Mouse (Mus musculus): ENCODE measurements around the gene Iqschfp. TPM values are rescaled to one million over a fixed set of nuclear protein-coding genes. Genes with fewer than 3 reads are reported as not detected.
A peak's percentile ranks its signal among the peaks of the same experiment; 100 is the strongest.

The Iqschfp gene
- polyA plus RNA-seq, 1 experiment from 2014 or later = 9.6 TPM

DNA sequence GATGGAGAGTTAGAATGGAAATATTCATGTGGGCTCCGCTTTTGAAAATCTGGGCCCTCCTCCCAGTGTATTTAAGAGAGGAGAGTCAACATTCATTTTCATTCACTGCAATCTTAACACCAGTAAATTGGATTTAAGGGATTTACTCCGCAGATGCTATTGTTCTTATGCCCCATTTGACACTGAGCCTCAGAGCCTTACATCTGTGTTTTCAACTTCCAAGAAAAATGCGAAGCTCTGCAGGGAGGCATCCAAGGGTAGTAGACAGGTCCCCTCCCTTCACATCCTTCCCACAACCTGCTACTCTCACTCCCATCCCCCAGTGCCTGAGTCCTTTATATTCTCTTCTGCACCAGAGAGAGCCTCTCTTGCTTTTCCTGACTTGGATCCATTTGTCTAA lies 68.1 kb downstream of the Iqschfp start:
- Histone ChIP-seq H3K27ac (peak overlapping the region; percentile 78), H3K27me3 (0 out of 2 replicates have a peak, but pooled peaks cover 10% of the 10 kb centered on the region), H3K36me3 (no peaks in the 10 kb centered on the region), H3K9ac (replicated peaks) (no peak overlapping the region), H3K4me1 (replicated peaks) (peaks cover 33% of the 10 kb centered on the region), H3K4me3 (replicated peaks) (no peak overlapping the region), H3K4me2 (replicated peaks) (peak overlapping the region; percentile 19), H3K9me3 (no peaks in the 10 kb centered on the region)
- peak; percentile 93 for ATAC-seq
- 1% methylated on average over 3 of the region's 3 CpGs for WGBS

- no peak overlapping the region for H3K4me2 ChIP-seq (replicated peaks)
- 0 out of 2 replicates have a peak, but pooled peaks cover 10% of the 10 kb centered on the region for H3K27me3 ChIP-seq
- peaks cover 33% of the 10 kb centered on the region for H3K4me1 ChIP-seq (replicated peaks)
- 0 out of 2 replicates have a peak, but pooled peaks have one; percentile 24 for ATAC-seq
- H3K4me3 ChIP-seq (replicated peaks) = no peak overlapping the region
- H3K36me3 ChIP-seq = no peaks in the 10 kb centered on the region
- peak overlapping the region; percentile 78 for H3K27ac ChIP-seq
- H3K9me3 ChIP-seq = no peaks in the 10 kb centered on the region
- no peak overlapping the region for H3K9ac ChIP-seq (replicated peaks)
Measured at GRCm38 (mm10) chr3:67960727-67961126, 68.7 kb downstream of the Iqschfp start.

DNA sequence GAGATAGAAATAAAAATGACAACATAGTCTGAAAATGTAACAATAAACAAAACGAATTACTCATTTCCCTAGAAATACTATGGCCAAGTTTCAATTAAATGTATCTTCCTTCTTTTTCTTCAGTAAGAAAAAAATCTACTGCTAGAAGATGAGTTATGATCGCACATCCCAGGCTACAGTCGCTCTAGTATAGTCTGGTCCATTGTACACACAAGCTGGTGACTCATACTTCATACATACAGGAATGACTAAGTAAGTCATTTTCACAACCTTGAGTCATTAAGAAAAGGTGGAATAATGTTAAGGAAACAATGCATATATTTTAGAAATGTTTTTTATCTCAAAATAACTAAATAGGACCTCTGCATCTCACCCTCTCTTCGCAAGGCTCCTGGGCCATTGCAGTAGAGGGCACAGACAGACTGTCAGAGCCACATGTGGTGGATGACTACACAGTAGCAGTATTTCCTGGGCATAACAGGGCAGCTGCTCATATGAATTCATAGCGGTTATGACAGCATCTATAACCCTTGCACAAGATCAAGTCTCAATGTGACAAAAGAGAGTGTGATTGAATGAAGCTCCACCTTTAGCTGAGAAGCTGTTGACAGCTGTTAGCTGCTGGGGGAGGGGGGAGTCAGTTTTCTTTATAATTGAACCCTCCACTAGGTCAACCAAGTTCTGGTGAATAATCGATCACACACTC lies 70.1 kb downstream of the Iqschfp start:
- Histone ChIP-seq H3K36me3 (no peaks in the 10 kb centered on the region), H3K4me2 (replicated peaks) (no peak overlapping the region), H3K9ac (replicated peaks) (no peak overlapping the region), H3K4me1 (replicated peaks) (peaks cover 30% of the 10 kb centered on the region), H3K27me3 (0 out of 2 replicates have a peak, but pooled peaks cover 8% of the 10 kb centered on the region), H3K4me3 (replicated peaks) (no peak overlapping the region), H3K9me3 (no peaks in the 10 kb centered on the region), H3K27ac (no peak overlapping the region)
- no peak for ATAC-seq
- 94% methylated on average over 6 of the region's 6 CpGs for WGBS

- H3K9me3 ChIP-seq = peaks cover 3% of the 10 kb centered on the region; the same call in 1 of the 2 replicates
- H3K27ac ChIP-seq = no peak overlapping the region
- H3K27me3 ChIP-seq = no peaks in the 10 kb centered on the region
- ATAC-seq = no peak
- H3K4me2 ChIP-seq (replicated peaks) = no peak overlapping the region
- H3K36me3 ChIP-seq = no peaks in the 10 kb centered on the region
- H3K4me1 ChIP-seq (replicated peaks) = no peaks in the 10 kb centered on the region
- no peak overlapping the region for H3K4me3 ChIP-seq (replicated peaks)
- WGBS = 88% methylated on average over 2 of the region's 2 CpGs
- H3K9ac ChIP-seq (replicated peaks) = no peak overlapping the region
Measured at GRCm38 (mm10) chr3:67974340-67974998, 82.4 kb downstream of the Iqschfp start.

DNA sequence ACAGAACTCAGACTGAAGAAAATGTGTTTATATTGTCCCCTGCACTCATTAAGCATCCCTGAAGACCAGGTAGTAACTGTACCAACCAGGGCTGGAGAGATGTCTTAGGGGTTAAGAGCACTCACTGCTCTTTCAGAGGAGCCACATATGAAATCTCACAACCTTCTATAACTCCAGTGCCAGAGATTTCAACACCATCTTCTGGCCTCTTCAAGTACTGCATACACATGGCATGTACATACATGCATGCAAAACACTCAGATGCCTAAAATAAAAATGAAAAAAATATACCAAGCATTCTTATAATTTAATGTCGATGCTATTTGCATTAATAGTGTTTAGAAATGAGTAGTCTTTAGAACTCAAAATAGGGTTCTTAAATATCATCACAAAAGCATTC lies 88.0 kb downstream of the Iqschfp start:
- ATAC-seq = no peak
- no peak overlapping the region for H3K4me3 ChIP-seq (replicated peaks)
- no peaks in the 10 kb centered on the region for H3K27me3 ChIP-seq
- H3K27ac ChIP-seq = no peak overlapping the region
- no peaks in the 10 kb centered on the region for H3K9me3 ChIP-seq
- no peaks in the 10 kb centered on the region for H3K36me3 ChIP-seq
- WGBS = 69% methylated on average over 1 of the region's 1 CpGs
- no peaks in the 10 kb centered on the region for H3K4me1 ChIP-seq (replicated peaks)
- no peak overlapping the region for H3K4me2 ChIP-seq (replicated peaks)
- no peak overlapping the region for H3K9ac ChIP-seq (replicated peaks)

DNA sequence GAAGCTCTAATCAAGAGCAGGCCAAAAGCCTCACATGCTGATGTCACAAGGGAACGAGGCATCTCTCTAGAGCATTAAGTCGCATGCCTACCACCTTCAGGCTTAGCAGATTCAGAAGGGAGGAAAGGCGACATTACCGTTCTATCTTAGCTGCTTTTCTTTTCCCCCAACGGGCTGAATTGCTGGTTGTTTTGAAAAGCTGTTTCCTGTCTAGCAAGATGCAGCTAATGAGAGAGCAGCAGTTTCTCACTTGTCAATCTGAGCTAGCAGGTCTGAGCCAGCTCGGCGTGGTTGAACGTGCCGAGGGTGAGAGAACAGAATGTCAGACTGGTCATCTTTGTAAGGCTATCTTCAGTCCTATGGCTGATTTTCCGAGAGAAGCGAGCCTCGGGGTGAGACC lies 91.3 kb downstream of the Iqschfp start:
- no peaks in the 10 kb centered on the region for H3K9me3 ChIP-seq
- H3K27me3 ChIP-seq = no peaks in the 10 kb centered on the region
- no peak overlapping the region for H3K4me2 ChIP-seq (replicated peaks)
- no peak overlapping the region for H3K9ac ChIP-seq (replicated peaks)
- no peaks in the 10 kb centered on the region for H3K36me3 ChIP-seq
- no peak overlapping the region for H3K4me3 ChIP-seq (replicated peaks)
- no peak for ATAC-seq
- H3K4me1 ChIP-seq (replicated peaks) = no peaks in the 10 kb centered on the region
- H3K27ac ChIP-seq = no peak overlapping the region
- WGBS = 67% methylated on average over 12 of the region's 12 CpGs

DNA sequence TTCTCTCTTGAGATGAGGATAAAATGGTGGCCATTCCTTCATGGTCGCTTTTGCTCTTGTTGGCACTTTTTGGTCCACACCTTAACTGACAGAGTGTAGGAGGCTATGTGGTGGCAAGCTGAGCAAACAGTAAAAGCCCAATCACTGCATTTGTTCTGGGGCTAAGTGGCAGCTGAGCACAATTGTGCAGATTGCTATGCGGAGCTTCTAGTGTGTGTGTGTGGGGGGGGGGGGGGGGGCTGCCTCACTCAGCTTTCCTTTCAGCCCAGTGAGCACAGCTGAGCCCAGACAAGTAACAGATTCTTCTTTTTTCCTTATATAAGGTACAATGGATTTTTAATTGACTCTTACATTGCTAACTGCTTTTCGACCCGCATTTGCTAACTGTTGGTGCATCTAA lies 110.4 kb downstream of the Iqschfp start:
- no peak overlapping the region for H3K4me2 ChIP-seq (replicated peaks)
- ATAC-seq = 0 out of 2 replicates have a peak, but pooled peaks have one; percentile 50

DNA sequence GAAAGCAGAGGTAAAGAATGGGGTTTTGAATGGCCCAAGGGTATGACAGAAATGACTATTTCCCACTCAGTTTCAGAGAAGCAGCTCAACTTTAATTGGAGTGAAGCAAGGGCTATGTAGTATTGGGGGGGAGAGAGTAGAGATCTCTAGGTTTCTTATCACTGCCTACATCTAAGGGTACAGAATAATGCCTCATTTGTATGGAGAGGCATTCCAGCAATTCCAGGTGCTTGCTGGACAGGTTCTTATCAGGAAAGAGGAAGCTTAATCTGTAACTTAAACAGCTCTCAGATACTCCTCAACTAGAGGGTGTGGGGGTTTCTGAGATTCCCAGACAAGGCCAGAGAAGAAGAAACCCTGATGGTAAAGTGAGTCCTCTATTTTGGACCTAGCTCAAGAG lies 120.3 kb downstream of the Iqschfp start:
- H3K4me3 ChIP-seq (replicated peaks) = no peak overlapping the region
- no peaks in the 10 kb centered on the region for H3K36me3 ChIP-seq
- H3K4me1 ChIP-seq (replicated peaks) = peaks cover 6% of the 10 kb centered on the region; the same call in 1 of the 2 replicates
- H3K27me3 ChIP-seq = no peaks in the 10 kb centered on the region
- no peaks in the 10 kb centered on the region for H3K9me3 ChIP-seq
- no peak overlapping the region for H3K4me2 ChIP-seq (replicated peaks)
- no peak overlapping the region for H3K27ac ChIP-seq
- ATAC-seq = no peak
- H3K9ac ChIP-seq (replicated peaks) = no peak overlapping the region

More for the DNA sequence above, 110.4 kb downstream of the Iqschfp start:
- Histone ChIP-seq H3K27me3 (no peaks in the 10 kb centered on the region), H3K4me1 (replicated peaks) (no peaks in the 10 kb centered on the region), H3K27ac (no peak overlapping the region), H3K36me3 (no peaks in the 10 kb centered on the region), H3K9ac (replicated peaks) (no peak overlapping the region), H3K4me3 (replicated peaks) (no peak overlapping the region), H3K9me3 (no peaks in the 10 kb centered on the region)
- whole genome bisulfite sequencing = 64% methylated on average over 4 of the region's 4 CpGs

DNA sequence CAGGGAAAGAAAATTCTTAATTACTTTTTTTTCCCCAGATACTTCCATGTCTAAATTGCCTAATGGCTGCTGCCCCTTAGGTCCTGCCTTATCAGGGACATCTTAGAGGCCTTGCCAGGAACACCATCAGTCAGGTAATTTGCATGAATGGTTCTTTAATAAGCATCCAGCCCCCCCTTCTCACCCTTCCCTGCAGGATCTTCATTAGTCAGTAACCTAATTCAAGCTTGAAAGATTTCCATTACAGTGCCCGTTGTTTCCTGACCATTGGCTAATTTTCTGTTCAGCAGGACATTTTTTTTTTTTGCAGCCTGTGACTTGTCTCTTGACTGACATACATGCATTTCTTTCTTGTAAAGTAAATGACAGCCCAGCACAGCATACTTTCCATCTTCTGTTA lies 123.8 kb downstream of the Iqschfp start:
- Histone ChIP-seq H3K9ac (replicated peaks) (no peak overlapping the region), H3K27me3 (no peaks in the 10 kb centered on the region), H3K4me1 (replicated peaks) (peaks cover 13% of the 10 kb centered on the region), H3K4me3 (replicated peaks) (no peak overlapping the region), H3K9me3 (no peaks in the 10 kb centered on the region), H3K27ac (no peak overlapping the region), H3K36me3 (no peaks in the 10 kb centered on the region), H3K4me2 (replicated peaks) (no peak overlapping the region)
- WGBS = 32% methylated on average over 1 of the region's 1 CpGs
- no peak for ATAC-seq

DNA sequence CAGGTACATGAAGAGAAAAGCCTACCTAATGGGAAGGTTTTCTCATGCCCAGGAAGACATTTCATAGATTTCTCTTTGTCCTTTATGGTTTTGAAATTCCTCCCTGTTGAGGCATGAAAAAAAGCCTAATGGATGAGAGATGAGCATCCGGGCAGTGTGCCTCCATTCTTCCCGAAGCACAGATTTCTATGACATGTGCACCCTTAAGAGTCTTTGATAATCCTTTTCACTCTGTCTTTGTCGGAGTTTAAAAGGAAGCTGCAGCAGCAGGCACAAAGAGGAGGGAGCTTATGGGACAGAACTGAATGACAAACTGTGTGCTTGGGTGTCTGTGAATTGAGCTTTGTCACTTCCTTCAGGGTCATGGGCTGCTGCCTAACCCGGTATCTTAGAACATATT lies 127.4 kb downstream of the Iqschfp start:
- Histone ChIP-seq H3K4me3 (replicated peaks) (no peak overlapping the region), H3K27me3 (no peaks in the 10 kb centered on the region), H3K36me3 (no peaks in the 10 kb centered on the region), H3K4me2 (replicated peaks) (no peak overlapping the region), H3K4me1 (replicated peaks) (peaks cover 13% of the 10 kb centered on the region), H3K27ac (no peak overlapping the region), H3K9ac (replicated peaks) (no peak overlapping the region), H3K9me3 (no peaks in the 10 kb centered on the region)
- 0 out of 2 replicates have a peak, but pooled peaks have one; percentile 24 for ATAC-seq
- 11% methylated on average over 4 of the region's 4 CpGs for WGBS

DNA sequence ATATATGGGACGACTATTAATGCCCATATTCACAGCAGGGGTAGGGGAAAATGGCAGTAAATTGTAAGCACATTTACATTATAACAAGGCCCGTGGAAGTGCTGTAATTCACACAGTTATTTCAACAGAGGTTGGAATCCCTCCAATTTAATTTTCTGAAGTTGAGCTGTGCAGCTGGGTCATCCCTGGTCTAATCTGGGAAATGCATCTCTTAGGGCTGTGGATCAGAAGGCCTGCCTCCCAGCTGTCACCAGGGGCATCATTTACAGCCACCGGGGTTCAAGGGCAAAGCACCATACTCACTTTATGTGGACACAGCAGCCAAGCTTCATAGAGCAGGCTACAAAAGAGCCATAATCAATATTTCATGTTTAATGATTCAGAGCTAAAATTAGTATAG lies 144.1 kb downstream of the Iqschfp start:
- H3K9ac ChIP-seq (replicated peaks) = no peak overlapping the region
- H3K36me3 ChIP-seq = no peaks in the 10 kb centered on the region
- no peak overlapping the region for H3K4me3 ChIP-seq (replicated peaks)
- H3K27me3 ChIP-seq = no peaks in the 10 kb centered on the region
- peak; percentile 84 for ATAC-seq
- 31% methylated on average over 3 of the region's 3 CpGs for WGBS
- H3K4me2 ChIP-seq (replicated peaks) = no peak overlapping the region
- H3K4me1 ChIP-seq (replicated peaks) = peaks cover 7% of the 10 kb centered on the region
- H3K27ac ChIP-seq = no peak overlapping the region
- no peaks in the 10 kb centered on the region for H3K9me3 ChIP-seq

DNA sequence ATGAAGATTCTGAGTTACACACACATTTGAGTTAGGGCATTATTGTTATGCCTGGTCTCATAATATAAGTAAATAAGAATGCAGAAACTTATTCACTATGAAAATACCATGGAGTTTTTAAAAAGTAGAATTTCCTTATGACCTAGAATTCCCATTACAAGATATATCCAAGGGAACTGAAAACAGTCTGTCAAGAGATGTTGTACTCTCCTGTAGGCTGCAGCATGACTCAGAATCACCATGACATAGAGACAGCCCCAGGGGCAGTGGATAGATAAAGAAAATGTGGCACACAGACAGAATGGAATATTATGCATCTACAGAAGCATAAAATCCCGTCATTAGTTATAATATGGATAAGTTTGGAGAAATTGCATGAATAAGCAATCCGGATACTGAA lies 150.9 kb downstream of the Iqschfp start:
- Histone ChIP-seq H3K9ac (replicated peaks) (no peak overlapping the region), H3K4me1 (replicated peaks) (peaks cover 13% of the 10 kb centered on the region; the same call in 1 of the 2 replicates), H3K27ac (no peak overlapping the region), H3K9me3 (no peaks in the 10 kb centered on the region), H3K4me2 (replicated peaks) (no peak overlapping the region), H3K27me3 (peaks cover 2% of the 10 kb centered on the region; the same call in 1 of the 2 replicates), H3K36me3 (no peaks in the 10 kb centered on the region), H3K4me3 (replicated peaks) (no peak overlapping the region)
- WGBS = 88% methylated on average over 2 of the region's 2 CpGs
- ATAC-seq = no peak
